ENCODE assay signal across 24 mouse cellular contexts in genomic region chr13:24456385-24456784, GRCm38 (mm10).
A peak's percentile ranks its signal among the peaks of the same experiment; 100 is the strongest.
DNase-seq lines count a peak whose midpoint lies in the region; ATAC-seq and TF ChIP-seq lines count a peak whose summit lies in the region.
"Had no signal": no experiment of that assay in that cellular context is flagged by ENCODE, and none has a peak within 500 bp of the region (broad histone marks: within the 10 kb centered on the region; RNA-seq: fewer than 3 reads in every experiment).

No protein-coding gene starts in this region.

- WGBS in intestine, embryonic 14.5 days: 85% methylated on average over 4 of the region's 4 CpGs
- WGBS in intestine, postnatal 0 days: 86% methylated on average over 4 of the region's 4 CpGs
- 96% methylated on average over 4 of the region's 4 CpGs for WGBS in midbrain, embryonic 11.5 days
- WGBS in midbrain, embryonic 14.5 days: 91% methylated on average over 4 of the region's 4 CpGs
- WGBS in hindbrain, embryonic 11.5 days: 90% methylated on average over 4 of the region's 4 CpGs

- H3K27me3 ChIP-seq in intestine, embryonic 14.5 days (replicated peaks; ENCODE audit: control insufficient read depth, insufficient read depth, low read length): no peaks in the 10 kb centered on the region
- H3K27me3 ChIP-seq in intestine, postnatal 0 days (replicated peaks; ENCODE audit: control insufficient read depth, insufficient read depth, low read length): no peaks in the 10 kb centered on the region
- H3K27me3 ChIP-seq in midbrain, embryonic 11.5 days (ENCODE audit: control insufficient read depth, insufficient read depth, low read length): no peaks in the 10 kb centered on the region
- H3K27me3 ChIP-seq in midbrain, embryonic 14.5 days (ENCODE audit: control insufficient read depth, insufficient read depth, low read length): no peaks in the 10 kb centered on the region
- no peaks in the 10 kb centered on the region for H3K27me3 ChIP-seq in MEL (ENCODE audit: control insufficient read depth in 1 of 2, insufficient read depth in 2 of 2, low read length in 2 of 2)
- H3K27me3 ChIP-seq in hindbrain, embryonic 11.5 days (ENCODE audit: control insufficient read depth, insufficient read depth, low read length): no peaks in the 10 kb centered on the region
- H3K27me3 ChIP-seq: CH12.LX, Patski had no signal

- no peaks in the 10 kb centered on the region for H3K9me3 ChIP-seq in intestine, embryonic 14.5 days (ENCODE audit: control insufficient read depth, low read length)
- H3K9me3 ChIP-seq in intestine, postnatal 0 days (ENCODE audit: control insufficient read depth): no peaks in the 10 kb centered on the region
- H3K9me3 ChIP-seq in midbrain, embryonic 11.5 days (ENCODE audit: control insufficient read depth, low read length): no peaks in the 10 kb centered on the region
- no peaks in the 10 kb centered on the region for H3K9me3 ChIP-seq in midbrain, embryonic 14.5 days (ENCODE audit: control insufficient read depth, low read length)
- no peaks in the 10 kb centered on the region for H3K9me3 ChIP-seq in MEL (replicated peaks; ENCODE audit: insufficient read depth, low read length)
- H3K9me3 ChIP-seq in hindbrain, embryonic 11.5 days (ENCODE audit: control insufficient read depth, low read length): no peaks in the 10 kb centered on the region
- H3K9me3 ChIP-seq: G1E had no signal

- H3K4me3 ChIP-seq in intestine, embryonic 14.5 days (ENCODE audit: low read depth, low read length): no peak overlapping the region
- no peak overlapping the region for H3K4me3 ChIP-seq in intestine, postnatal 0 days (ENCODE audit: low read depth, low read length)
- H3K4me3 ChIP-seq in midbrain, embryonic 11.5 days (ENCODE audit: low read depth, low read length): no peak overlapping the region
- H3K4me3 ChIP-seq in midbrain, embryonic 14.5 days (replicated peaks; ENCODE audit: low read depth, low read length): no peak overlapping the region
- no peak overlapping the region for H3K4me3 ChIP-seq in MEL (ENCODE audit: control insufficient read depth in 1 of 2, insufficient read depth in 1 of 2, low read depth in 2 of 2, low read length in 2 of 2)
- no peak overlapping the region for H3K4me3 ChIP-seq in hindbrain, embryonic 11.5 days (ENCODE audit: low read depth, low read length)

- H3K4me1 ChIP-seq in intestine, embryonic 14.5 days (replicated peaks; ENCODE audit: control insufficient read depth, insufficient read depth, low read length): 0 out of 2 replicates have a peak, but pooled peaks cover 4% of the 10 kb centered on the region
- no peaks in the 10 kb centered on the region for H3K4me1 ChIP-seq in intestine, postnatal 0 days (replicated peaks; ENCODE audit: control insufficient read depth, insufficient read depth, low read length)
- H3K4me1 ChIP-seq in midbrain, embryonic 11.5 days (ENCODE audit: control insufficient read depth, insufficient read depth, low read length): no peaks in the 10 kb centered on the region
- no peaks in the 10 kb centered on the region for H3K4me1 ChIP-seq in midbrain, embryonic 14.5 days (ENCODE audit: control insufficient read depth, insufficient read depth, low read length)
- H3K4me1 ChIP-seq in MEL (ENCODE audit: control insufficient read depth in 1 of 2, insufficient read depth in 2 of 2, low read length in 2 of 2): peaks cover 18 to 33% of the 10 kb centered on the region in 2 experiments
- H3K4me1 ChIP-seq in hindbrain, embryonic 11.5 days (replicated peaks; ENCODE audit: control insufficient read depth, insufficient read depth, low read length): no peaks in the 10 kb centered on the region

- no peak overlapping the region for H3K9ac ChIP-seq in intestine, embryonic 14.5 days (ENCODE audit: low read length)
- no peak overlapping the region for H3K9ac ChIP-seq in intestine, postnatal 0 days (ENCODE audit: low read depth, low read length)
- no peak overlapping the region for H3K9ac ChIP-seq in midbrain, embryonic 11.5 days (ENCODE audit: low read length)
- no peak overlapping the region for H3K9ac ChIP-seq in midbrain, embryonic 14.5 days (replicated peaks; ENCODE audit: low read length)
- H3K9ac ChIP-seq in MEL (ENCODE audit: control insufficient read depth, low read depth, low read length, poor library complexity, severe bottlenecking): peak overlapping the region; percentile 37
- H3K9ac ChIP-seq in hindbrain, embryonic 11.5 days (ENCODE audit: low read depth, low read length): no peak overlapping the region

- DNase-seq in intestine, embryonic 14.5 days (ENCODE audit: low spot score): peak; percentile 13
- DNase-seq in midbrain, embryonic 11.5 days (ENCODE audit: low spot score, missing footprints): peak; percentile 75
- DNase-seq in midbrain, embryonic 14.5 days: no peak
- peak; percentile 74 for DNase-seq in MEL (ENCODE audit: low read depth, low spot score)
- peak; percentile 4 for DNase-seq in MEL-GATA-1-ER (ENCODE audit: extremely low read depth, low read depth)
- DNase-seq in hindbrain, embryonic 11.5 days (ENCODE audit: low spot score): no peak
- DNase-seq in left cerebral cortex, adult 18-20 months (ENCODE audit: low spot score in 2 of 2): no peak
- DNase-seq: adrenal gland, adult 2 months; adrenal gland, adult 8-10 months; adrenal gland, postnatal 10 days; adrenal gland, postnatal 14 days; adrenal gland, postnatal 25 days; adrenal gland, postnatal 36 days; B cell, adult 2 months; cerebellum, adult 11 months; cerebellum, adult 11-12 months; cerebellum, adult 18-20 months; cerebellum, adult 2 months had no signal

- no peak for TF ChIP-seq RAD21 in MEL (IDR thresholded peaks at IDR 0.05; ENCODE audit: low read depth, low read length)

- peak; percentile 86 to 92 for TF ChIP-seq EP300 in MEL (IDR thresholded peaks at IDR 0.05; ENCODE audit: low read depth in 1 of 2, low read length in 2 of 2)

- no peaks in the 10 kb centered on the region for H3K79me2 ChIP-seq in MEL (ENCODE audit: control insufficient read depth, insufficient read depth, low read length, poor library complexity)

- no peak for TF ChIP-seq POLR2A in MEL (IDR thresholded peaks at IDR 0.05; ENCODE audit: control insufficient read depth in 1 of 2, insufficient read depth in 1 of 2, low read depth in 1 of 2, low read length in 2 of 2, poor library complexity in 1 of 2)

- ATAC-seq in intestine, embryonic 14.5 days (replicated peaks; ENCODE audit: low FRiP score, low TSS enrichment, low read depth): no peak
- no peak for ATAC-seq in intestine, postnatal 0 days
- no peak for ATAC-seq in midbrain, embryonic 11.5 days (ENCODE audit: low FRiP score)
- ATAC-seq in midbrain, embryonic 14.5 days (ENCODE audit: low FRiP score, low TSS enrichment): no peak
- ATAC-seq in hindbrain, embryonic 11.5 days (ENCODE audit: low FRiP score): no peak
- ATAC-seq: activated CD4-positive, CD25-positive, alpha-beta regulatory T cell, adult 4 months; CD4-positive, CD25-positive, alpha-beta regulatory T cell, adult 4 months; Patski had no signal

- H3K36me3 ChIP-seq in intestine, embryonic 14.5 days (ENCODE audit: control insufficient read depth, insufficient read depth, low read length): no peaks in the 10 kb centered on the region
- H3K36me3 ChIP-seq in intestine, postnatal 0 days (ENCODE audit: control insufficient read depth, insufficient read depth): no peaks in the 10 kb centered on the region
- no peaks in the 10 kb centered on the region for H3K36me3 ChIP-seq in midbrain, embryonic 11.5 days (ENCODE audit: control insufficient read depth, insufficient read depth, low read length)
- H3K36me3 ChIP-seq in midbrain, embryonic 14.5 days (ENCODE audit: control insufficient read depth, insufficient read depth, low read length): no peaks in the 10 kb centered on the region
- H3K36me3 ChIP-seq in MEL (ENCODE audit: control insufficient read depth in 1 of 2, insufficient read depth in 2 of 2, low read length in 2 of 2): peaks cover 0 to 27% of the 10 kb centered on the region in 2 experiments; a peak in 2 of 4 replicates
- H3K36me3 ChIP-seq in hindbrain, embryonic 11.5 days (ENCODE audit: control insufficient read depth, insufficient read depth, low read length): no peaks in the 10 kb centered on the region
- H3K36me3 ChIP-seq: G1E had no signal

- TF ChIP-seq CTCF in intestine, postnatal 0 days (IDR thresholded peaks at IDR 0.05; ENCODE audit: low read depth): no peak
- no peak for TF ChIP-seq CTCF in MEL (IDR thresholded peaks at IDR 0.05 in 2 of 3, conservative IDR thresholded peaks at IDR 0.05 in 1 of 3; ENCODE audit: control insufficient read depth in 1 of 3, insufficient read depth in 1 of 3, low read depth in 2 of 3, low read length in 3 of 3, poor library complexity in 1 of 3, severe bottlenecking in 1 of 3)

- no peak overlapping the region for H3K27ac ChIP-seq in intestine, embryonic 14.5 days (ENCODE audit: low read depth)
- H3K27ac ChIP-seq in intestine, postnatal 0 days (ENCODE audit: low read depth, low read length): no peak overlapping the region
- H3K27ac ChIP-seq in midbrain, embryonic 11.5 days (ENCODE audit: low read depth, low read length): no peak overlapping the region
- no peak overlapping the region for H3K27ac ChIP-seq in midbrain, embryonic 14.5 days (replicated peaks; ENCODE audit: low read depth, low read length)
- H3K27ac ChIP-seq in MEL (ENCODE audit: control insufficient read depth, low read depth, low read length): peak overlapping the region; percentile 86
- no peak overlapping the region for H3K27ac ChIP-seq in hindbrain, embryonic 11.5 days (ENCODE audit: low read depth, low read length)

- no peak overlapping the region for H3K4me2 ChIP-seq in intestine, embryonic 14.5 days (ENCODE audit: low read length)
- H3K4me2 ChIP-seq in intestine, postnatal 0 days (replicated peaks; ENCODE audit: low read depth): no peak overlapping the region
- H3K4me2 ChIP-seq in midbrain, embryonic 11.5 days: no peak overlapping the region
- no peak overlapping the region for H3K4me2 ChIP-seq in midbrain, embryonic 14.5 days (ENCODE audit: low read length)
- H3K4me2 ChIP-seq in hindbrain, embryonic 11.5 days (replicated peaks; ENCODE audit: low read depth, low read length): no peak overlapping the region

TF ChIP-seq in MEL, 35 proteins besides CTCF, POLR2A, EP300 and RAD21 (continues in another document):
- peak; percentile 60; the same call in 1 of the 2 replicates for TF ChIP-seq RCOR1 (IDR thresholded peaks at IDR 0.05; ENCODE audit: low read depth, low read length)
- no peak for TF ChIP-seq NRF1 (IDR thresholded peaks at IDR 0.05; ENCODE audit: insufficient read depth, low read depth, low read length, poor library complexity, severe bottlenecking)
- TF ChIP-seq POLR2AphosphoS5 (IDR thresholded peaks at IDR 0.05; ENCODE audit: borderline replicate concordance, low read depth, low read length): no peak
- no peak for TF ChIP-seq USF2 (IDR thresholded peaks at IDR 0.05; ENCODE audit: borderline replicate concordance in 1 of 2, insufficient read depth in 1 of 2, low read depth in 1 of 2, low read length in 2 of 2)
- TF ChIP-seq ZC3H11A (IDR thresholded peaks at IDR 0.05; ENCODE audit: low read depth, low read length): no peak
- TF ChIP-seq CHD2 (IDR thresholded peaks at IDR 0.05; ENCODE audit: low read length): no peak; the same call in 1 of the 2 replicates
- peak; percentile 58; the same call in 1 of the 2 replicates for TF ChIP-seq SIN3A (IDR thresholded peaks at IDR 0.05; ENCODE audit: low read length)
- TF ChIP-seq NELFE (IDR thresholded peaks at IDR 0.05; ENCODE audit: low read depth, low read length): no peak
- TF ChIP-seq MEF2A (IDR thresholded peaks at IDR 0.05; ENCODE audit: extremely low read depth, insufficient replicate concordance, low read depth, low read length, poor library complexity, severe bottlenecking): no peak

Comparison
In these comparisons a context has a peak if more than half of its experiments do, and no peak if none do; other contexts are left out.
1. DNase-seq: peak in intestine, embryonic 14.5 days (single experiment), midbrain, embryonic 11.5 days (single experiment), MEL (single experiment) and MEL-GATA-1-ER (single experiment); none in midbrain, embryonic 14.5 days (single experiment), hindbrain, embryonic 11.5 days (single experiment) and left cerebral cortex, adult 18-20 months (0 of 2).